Mouse (Mus musculus) CH12F3 (cell line): Measurements from ENCODE around the gene Ifi205.

Source experiments
- in situ Hi-C: fragments of 300-500 bp; cut with MboI; formaldehyde crosslinking; loops from 2 replicates; pipeline ENCODE4 v1.14.3; 2020; ENCODE audit warnings: low sequenced_read_pairs

Gene Ifi205

GRCm38 (mm10) chr1:173977622-173978021 lies 54.0 kb downstream of the Ifi205 start:
- in situ Hi-C loops: no loop called here

GRCm38 (mm10) chr1:173973111-173973510 lies 58.5 kb downstream of the Ifi205 start:
- in situ Hi-C loops: no loop called here
